Mouse (Mus musculus) liver, embryonic 13.5 days (tissue): ENCODE measurements around the gene Gm9602. TPM values are rescaled to one million over a fixed set of nuclear protein-coding genes. Genes with fewer than 3 reads are reported as not detected.
"Not testable (repeated sequence)": the region's sequence is repeated elsewhere in the genome, so short reads cannot be mapped to it uniquely, and the experiment has no call there.

Experiments
- ATAC-seq: fragments of 200-750 bp; cut with Nextera tagmentation; 2 replicates; pipeline ENCODE4 v1.8.0; 2017; ENCODE audit warnings: low read depth, mild to moderate bottlenecking, moderate number of reproducible peaks, moderate library complexity
- DNase-seq: peaks from one replicate; pipeline ENCODE4 v3.0.0; 2022
- H3K27ac ChIP-seq: fragments of 300-500 bp; sonication (generic); 2 replicates; pipeline ENCODE4 v1.5.1; 2015; ENCODE audit warnings: moderate library complexity, mild to moderate bottlenecking, inconsistent platforms
- H3K27me3 ChIP-seq: fragments of 300-500 bp; sonication (generic); 2 replicates; pipeline ENCODE4 v1.6.1; 2015; ENCODE audit warnings: mild to moderate bottlenecking, inconsistent platforms
- H3K36me3 ChIP-seq: fragments of 300-500 bp; sonication (generic); 2 replicates; pipeline ENCODE4 v1.6.1; 2015; ENCODE audit warnings: mild to moderate bottlenecking, inconsistent platforms
- H3K4me1 ChIP-seq: fragments of 300-500 bp; sonication (generic); replicated peaks from 2 replicates; pipeline ENCODE4 v1.6.1; 2015; ENCODE audit warnings: inconsistent platforms
- H3K4me2 ChIP-seq: fragments of 300-500 bp; sonication (generic); 2 replicates; pipeline ENCODE4 v1.6.1; 2015; ENCODE audit warnings: inconsistent platforms, mild to moderate bottlenecking, moderate library complexity
- H3K4me3 ChIP-seq: fragments of 300-500 bp; sonication (generic); replicated peaks from 2 replicates; pipeline ENCODE4 v1.5.1; 2015; ENCODE audit warnings: mild to moderate bottlenecking, inconsistent platforms
- H3K9ac ChIP-seq: fragments of 300-500 bp; sonication (generic); 2 replicates; pipeline ENCODE4 v1.6.1; 2015; ENCODE audit warnings: mild to moderate bottlenecking, inconsistent platforms
- H3K9me3 ChIP-seq: fragments of 300-500 bp; sonication (generic); replicated peaks from 2 replicates; pipeline ENCODE4 v1.6.1; 2016; ENCODE audit warnings: inconsistent platforms
- WGBS: fragments of 180-500 bp; shearing (Covaris S2); methylation state at CpG from one replicate; pipeline ENCODE4 v1.1.7; 2015; ENCODE audit not compliant: insufficient replicate concordance; 5-methylcytosine and 5-hydroxymethylcytosine counted together
- polyA plus RNA-seq: library from polyadenylated mRNA; unstranded; fragments of >200 nt; fragmentation: Nextera tagmentation; extraction: Ambion mirVana; gene quantifications from 2 replicates; pipeline ENCODE4 v1.2.1, GENCODE M21; 2015

Gene Gm9602
- not detected in 2 replicates for polyA plus RNA-seq

GRCm38 (mm10) chr14:4776037-4776436 is at the start of gene Gm9602:
Gene Gm9602 (plus strand): TSS chr14:4776337.
- H3K4me3 ChIP-seq, H3K4me2 ChIP-seq, DNase-seq, H3K9me3 ChIP-seq, H3K27ac ChIP-seq, H3K27me3 ChIP-seq, ATAC-seq, H3K9ac ChIP-seq, H3K36me3 ChIP-seq, H3K4me1 ChIP-seq: not testable (repeated sequence)
- WGBS: 29% methylated on average over 1 of the region's 2 CpGs

- WGBS: 56% methylated on average over 6 of the region's 6 CpGs
- ATAC-seq, DNase-seq, H3K27ac ChIP-seq, H3K36me3 ChIP-seq, H3K4me2 ChIP-seq, H3K27me3 ChIP-seq, H3K9ac ChIP-seq, H3K4me3 ChIP-seq, H3K9me3 ChIP-seq, H3K4me1 ChIP-seq: not testable (repeated sequence)
Measured at GRCm38 (mm10) chr14:4806421-4806820, 30.3 kb downstream of the Gm9602 start.

GRCm38 (mm10) chr14:4821950-4822349 is 45.8 kb downstream of the Gm9602 start:
- not testable (repeated sequence) for H3K9ac ChIP-seq, H3K4me1 ChIP-seq, ATAC-seq, H3K27ac ChIP-seq, DNase-seq, H3K36me3 ChIP-seq, H3K4me3 ChIP-seq, H3K4me2 ChIP-seq, H3K9me3 ChIP-seq, H3K27me3 ChIP-seq
- 79% methylated on average over 4 of the region's 7 CpGs for WGBS

Other genes starting within 250 kb of the Gm9602 start
- not detected in 2 replicates for gene Gm3047, start 220.9 kb upstream of the Gm9602 start, polyA plus RNA-seq
- not detected in 2 replicates for gene Gm8159, start 144.0 kb upstream of the Gm9602 start, polyA plus RNA-seq
- gene Gm3239, start 112.1 kb upstream of the Gm9602 start, polyA plus RNA-seq: not detected in 2 replicates
- gene Gm7876, start 67.1 kb upstream of the Gm9602 start, polyA plus RNA-seq: not detected in 2 replicates
- gene Gm3252, start 49.6 kb upstream of the Gm9602 start, polyA plus RNA-seq: not detected in 2 replicates
- gene Gm3269, start 61.8 kb downstream of the Gm9602 start, polyA plus RNA-seq: not detected in 2 replicates
- gene Gm3264, start 79.2 kb downstream of the Gm9602 start, polyA plus RNA-seq: not detected in 2 replicates
- gene Gm3278, start 116.1 kb downstream of the Gm9602 start, polyA plus RNA-seq: not detected in 2 replicates
- gene Gm8297, start 207.6 kb downstream of the Gm9602 start, polyA plus RNA-seq: not detected in 2 replicates
- gene Gm3298, start 239.6 kb downstream of the Gm9602 start, polyA plus RNA-seq: not detected in 2 replicates